Comparison of ENCODE assay signal across 8 mouse cellular contexts in genomic region chr1:131827207-131827786, GRCm38 (mm10). TPM values are rescaled to one million over a fixed set of nuclear protein-coding genes. Genes with fewer than 3 reads are reported as not detected.
DNase-seq lines count a peak whose midpoint lies in the region; ATAC-seq and TF ChIP-seq lines count a peak whose summit lies in the region.

Slc41a1 (plus strand) TSS chr1:131827493.

- H3K9ac ChIP-seq in kidney, embryonic 15.5 days = peak within 1 kb of the TSS; percentile 69
- peak within 1 kb of the TSS; percentile 82 for H3K9ac ChIP-seq in forebrain, embryonic 12.5 days
- H3K9ac ChIP-seq in limb, embryonic 14.5 days (ENCODE audit: low read depth, low read length, severe bottlenecking) = peak within 1 kb of the TSS; percentile 81

- no peak for TF ChIP-seq POLR2A in limb, embryonic 14.5 days (IDR thresholded peaks at IDR 0.05; ENCODE audit: borderline replicate concordance, extremely low read depth, insufficient read depth, insufficient read length)
- no peak for TF ChIP-seq POLR2A in small intestine, adult 2 months (IDR thresholded peaks at IDR 0.05; ENCODE audit: low read depth, low read length)

- 2% methylated on average over 25 of the region's 25 CpGs for WGBS in kidney, embryonic 15.5 days
- WGBS in forebrain, embryonic 12.5 days = 2% methylated on average over 24 of the region's 25 CpGs
- 2% methylated on average over 25 of the region's 25 CpGs for WGBS in hindbrain, embryonic 10.5 days
- 2% methylated on average over 25 of the region's 25 CpGs for WGBS in limb, embryonic 14.5 days
- 7% methylated on average over 25 of the region's 25 CpGs for WGBS in small intestine, adult 2 months

- H3K9me3 ChIP-seq in kidney, embryonic 15.5 days (replicated peaks) = no peaks in the 10 kb centered on the region
- H3K9me3 ChIP-seq in G1E (replicated peaks) = no peaks in the 10 kb centered on the region
- H3K9me3 ChIP-seq in forebrain, embryonic 12.5 days = no peaks in the 10 kb centered on the region
- H3K9me3 ChIP-seq in hindbrain, embryonic 10.5 days = no peaks in the 10 kb centered on the region
- H3K9me3 ChIP-seq in limb, embryonic 14.5 days (ENCODE audit: control insufficient read depth, low read length) = no peaks in the 10 kb centered on the region

- H3K27me3 ChIP-seq in kidney, embryonic 15.5 days = no peaks in the 10 kb centered on the region
- peaks cover 19% of the 10 kb centered on the region for H3K27me3 ChIP-seq in G1E (ENCODE audit: insufficient read depth, low read length)
- no peaks in the 10 kb centered on the region for H3K27me3 ChIP-seq in forebrain, embryonic 12.5 days
- H3K27me3 ChIP-seq in hindbrain, embryonic 10.5 days (ENCODE audit: insufficient read depth, poor library complexity, severe bottlenecking) = peaks cover 9% of the 10 kb centered on the region; the same call in 1 of the 2 replicates
- H3K27me3 ChIP-seq in limb, embryonic 14.5 days (ENCODE audit: control insufficient read depth, insufficient read depth, low read length) = no peaks in the 10 kb centered on the region
- no peaks in the 10 kb centered on the region for H3K27me3 ChIP-seq in small intestine, adult 2 months (ENCODE audit: control insufficient read depth, insufficient read depth, low read length)

- ATAC-seq in kidney, embryonic 15.5 days (replicated peaks; ENCODE audit: low FRiP score) = no peak
- ATAC-seq in G1E (ENCODE audit: extremely low read depth, insufficient number of reproducible peaks, low FRiP score, poor library complexity, severe bottlenecking) = no peak
- peak; percentile 49 for ATAC-seq in forebrain, embryonic 12.5 days (ENCODE audit: low FRiP score)
- ATAC-seq in limb, embryonic 14.5 days (ENCODE audit: low FRiP score, low read depth) = peak; percentile 41

- peak within 1 kb of the TSS; percentile 85 for H3K4me2 ChIP-seq in kidney, embryonic 15.5 days
- H3K4me2 ChIP-seq in forebrain, embryonic 12.5 days = peak within 1 kb of the TSS; percentile 82
- H3K4me2 ChIP-seq in limb, embryonic 14.5 days (replicated peaks; ENCODE audit: low read depth, low read length, severe bottlenecking) = peak within 1 kb of the TSS; percentile 51

- H3K4me1 ChIP-seq in kidney, embryonic 15.5 days = peaks cover 31% of the 10 kb centered on the region
- H3K4me1 ChIP-seq in G1E (ENCODE audit: insufficient read depth, low read depth, low read length) = peaks cover 35% of the 10 kb centered on the region
- peaks cover 32% of the 10 kb centered on the region for H3K4me1 ChIP-seq in forebrain, embryonic 12.5 days
- peaks cover 44% of the 10 kb centered on the region for H3K4me1 ChIP-seq in hindbrain, embryonic 10.5 days (replicated peaks)
- peaks cover 12% of the 10 kb centered on the region for H3K4me1 ChIP-seq in limb, embryonic 14.5 days (ENCODE audit: control insufficient read depth, insufficient read depth, low read length)
- no peaks in the 10 kb centered on the region for H3K4me1 ChIP-seq in small intestine, adult 2 months (ENCODE audit: control insufficient read depth, insufficient read depth, insufficient read length, low read length)

- H3K36me3 ChIP-seq in kidney, embryonic 15.5 days = peaks cover 17% of the 10 kb centered on the region
- peaks cover 28% of the 10 kb centered on the region for H3K36me3 ChIP-seq in G1E (replicated peaks)
- H3K36me3 ChIP-seq in forebrain, embryonic 12.5 days (replicated peaks) = peaks cover 16% of the 10 kb centered on the region
- peaks cover 25% of the 10 kb centered on the region for H3K36me3 ChIP-seq in hindbrain, embryonic 10.5 days
- peaks cover 16% of the 10 kb centered on the region for H3K36me3 ChIP-seq in limb, embryonic 14.5 days (ENCODE audit: control insufficient read depth, insufficient read depth, low read length)
- H3K36me3 ChIP-seq in small intestine, adult 2 months (ENCODE audit: control insufficient read depth, insufficient read depth, low read length) = no peaks in the 10 kb centered on the region; the same call in 1 of the 2 replicates

- DNase-seq in kidney, adult 8-10 months = no peak
- DNase-seq in G1E (ENCODE audit: low spot score) = no peak
- DNase-seq in hindbrain, embryonic 10.5 days (ENCODE audit: low spot score) = no peak
- peak; percentile 13 for DNase-seq in limb, embryonic 14.5 days (ENCODE audit: low spot score)
- no peak for DNase-seq in right cerebral cortex, postnatal 14 days

- H3K27ac ChIP-seq in kidney, embryonic 15.5 days = peak within 1 kb of the TSS; percentile 91
- peak within 1 kb of the TSS; percentile 70 for H3K27ac ChIP-seq in forebrain, embryonic 12.5 days
- peak within 1 kb of the TSS; percentile 94 for H3K27ac ChIP-seq in hindbrain, embryonic 10.5 days
- H3K27ac ChIP-seq in limb, embryonic 14.5 days (replicated peaks; ENCODE audit: low read depth, low read length) = peak within 1 kb of the TSS; percentile 87
- peak within 1 kb of the TSS; percentile 84 for H3K27ac ChIP-seq in small intestine, adult 2 months (ENCODE audit: insufficient read depth, low read depth, low read length)

- no peak for TF ChIP-seq CTCF in G1E (IDR thresholded peaks at IDR 0.05; ENCODE audit: low read depth, low read length)
- TF ChIP-seq CTCF in small intestine, adult 2 months (IDR thresholded peaks at IDR 0.05; ENCODE audit: extremely low read depth, insufficient read length, insufficient replicate concordance, low read depth, low read length) = no peak

- H3K4me3 ChIP-seq in kidney, embryonic 15.5 days (replicated peaks) = peak within 1 kb of the TSS; percentile 88
- peak within 1 kb of the TSS; percentile 78 for H3K4me3 ChIP-seq in G1E (ENCODE audit: low read depth, low read length)
- H3K4me3 ChIP-seq in forebrain, embryonic 12.5 days (replicated peaks) = peak within 1 kb of the TSS; percentile 71
- H3K4me3 ChIP-seq in hindbrain, embryonic 10.5 days = peak within 1 kb of the TSS; percentile 88
- H3K4me3 ChIP-seq in limb, embryonic 14.5 days (replicated peaks; ENCODE audit: low read length) = peak within 1 kb of the TSS; percentile 80
- H3K4me3 ChIP-seq in small intestine, adult 2 months (ENCODE audit: low read depth, low read length) = peak within 1 kb of the TSS; percentile 95

RNA-seq across cellular contexts. Expression of gene Slc41a1, which starts in this region (rescaled TPM):
- polyA plus RNA-seq in kidney, embryonic 15.5 days (2015; fragmentation: Nextera tagmentation; extraction: Ambion mirVana) = 12.7 and 15.5 TPM in 2 replicates
- total RNA-seq in G1E (2014; fragmentation: Nextera tagmentation) = 11.8 and 21.0 TPM in 2 replicates
- 6.8 and 7.1 TPM in 2 replicates for total RNA-seq in G1E (2017)
- polyA plus RNA-seq in G1E (2012) = 7.2 and 7.8 TPM in 2 replicates
- polyA plus RNA-seq in forebrain, embryonic 12.5 days (2016; fragmentation: Nextera tagmentation; extraction: Ambion mirVana) = 10.2 and 11.5 TPM in 2 replicates
- polyA plus RNA-seq in hindbrain, embryonic 10.5 days (2016; fragmentation: Nextera tagmentation; extraction: Ambion mirVana) = 8.9 and 10.7 TPM in 2 replicates
- 27.0 and 43.4 TPM in 2 replicates for polyA plus RNA-seq in limb, embryonic 14.5 days (2012; rRNA removed)
- 13.3 and 15.3 TPM in 2 replicates for polyA plus RNA-seq in limb, embryonic 14.5 days (2014; fragmentation: Nextera tagmentation; extraction: Ambion mirVana)
- polyA plus RNA-seq in small intestine, adult 2 months (2012; rRNA removed) = 15.0 and 20.1 TPM in 2 replicates

Comparison
In these comparisons a context has a peak if more than half of its experiments do, and no peak if none do; other contexts are left out.
1. ATAC-seq: peak in forebrain, embryonic 12.5 days (single experiment) and limb, embryonic 14.5 days (single experiment); none in kidney, embryonic 15.5 days (single experiment) and G1E (single experiment).
2. Peak in every context shown above with its lines, with median percentiles within 50 percentile points of each other: H3K27ac ChIP-seq, H3K4me2 ChIP-seq, H3K4me3 ChIP-seq and H3K9ac ChIP-seq.